Mouse (Mus musculus) hindbrain, postnatal 0 days (tissue): Measurements from ENCODE around the gene Guca1a. TPM values are rescaled to one million over a fixed set of nuclear protein-coding genes. Genes with fewer than 3 reads are reported as not detected.
"Not testable (repeated sequence)": the region's sequence is repeated elsewhere in the genome, so short reads cannot be mapped to it uniquely, and the experiment has no call there.

Source experiments
- ATAC-seq: fragments of 200-750 bp; cut with Nextera tagmentation; 2 replicates; pipeline ENCODE4 v1.8.0; 2017; ENCODE audit warnings: mild to moderate bottlenecking, moderate TSS enrichment, moderate library complexity
- DNase-seq: peaks from one replicate; pipeline ENCODE4 v3.0.0-alpha.2; 2015; ENCODE audit warnings: low spot score
- H3K27ac ChIP-seq: fragments of 300-500 bp; sonication (generic); 2 replicates; pipeline ENCODE4 v1.5.1; 2014; ENCODE audit warnings: mild to moderate bottlenecking
- H3K27me3 ChIP-seq: fragments of 300-500 bp; sonication (generic); 2 replicates; pipeline ENCODE4 v1.6.1; 2014; ENCODE audit warnings: low read length, mixed read lengths; ENCODE audit not compliant: insufficient read depth
- H3K36me3 ChIP-seq: fragments of 300-500 bp; sonication (generic); 2 replicates; pipeline ENCODE4 v1.6.1; 2014; ENCODE audit warnings: low read length, mixed read lengths; ENCODE audit not compliant: insufficient read depth
- H3K4me1 ChIP-seq: fragments of 300-500 bp; sonication (generic); 2 replicates; pipeline ENCODE4 v1.6.1; 2014; ENCODE audit warnings: antibody characterized with exemption, low read length, mixed read lengths; ENCODE audit not compliant: insufficient read depth
- H3K4me2 ChIP-seq: fragments of 300-500 bp; sonication (generic); 2 replicates; pipeline ENCODE4 v1.6.1; 2014; ENCODE audit warnings: low read depth, mild to moderate bottlenecking, low read length, moderate library complexity, mixed read lengths
- H3K4me3 ChIP-seq: fragments of 300-500 bp; sonication (generic); 2 replicates; pipeline ENCODE4 v1.5.1; 2014; ENCODE audit warnings: low read length
- H3K9ac ChIP-seq: fragments of 300-500 bp; sonication (generic); replicated peaks from 2 replicates; pipeline ENCODE4 v1.6.1; 2014; ENCODE audit warnings: mild to moderate bottlenecking, low read length, moderate library complexity, mixed read lengths
- H3K9me3 ChIP-seq: fragments of 300-500 bp; sonication (generic); 2 replicates; pipeline ENCODE4 v1.6.1; 2016; ENCODE audit warnings: low read length, mixed read lengths
- CTCF ChIP-seq: IDR thresholded peaks from 2 replicates; pipeline ENCODE4 v1.5.1; 2016; ENCODE audit warnings: antibody characterized with exemption, control low read depth, low read depth
- WGBS: fragments of 180-500 bp; shearing (Covaris S2); extraction: QIAGEN DNeasy Blood & Tissue Kit; methylation state at CpG from one replicate; pipeline ENCODE4 v1.1.7; 2014; 5-methylcytosine and 5-hydroxymethylcytosine counted together
- polyA plus RNA-seq: library from polyadenylated mRNA; unstranded; fragments of >200 nt; fragmentation: Nextera tagmentation; extraction: Ambion mirVana; gene quantifications from 2 replicates; pipeline ENCODE4 v1.2.1, GENCODE M21; 2015
- total RNA-seq: library from RNA; depleted of rRNA; stranded (reverse); fragments of >200 nt; gene quantifications from 2 replicates; pipeline ENCODE4 v1.2.3, GENCODE M21; 2014

Guca1a gene
- total and polyA plus RNA-seq, 2 experiments from 2014 or later: 0.78 to 1.4 TPM

DNA sequence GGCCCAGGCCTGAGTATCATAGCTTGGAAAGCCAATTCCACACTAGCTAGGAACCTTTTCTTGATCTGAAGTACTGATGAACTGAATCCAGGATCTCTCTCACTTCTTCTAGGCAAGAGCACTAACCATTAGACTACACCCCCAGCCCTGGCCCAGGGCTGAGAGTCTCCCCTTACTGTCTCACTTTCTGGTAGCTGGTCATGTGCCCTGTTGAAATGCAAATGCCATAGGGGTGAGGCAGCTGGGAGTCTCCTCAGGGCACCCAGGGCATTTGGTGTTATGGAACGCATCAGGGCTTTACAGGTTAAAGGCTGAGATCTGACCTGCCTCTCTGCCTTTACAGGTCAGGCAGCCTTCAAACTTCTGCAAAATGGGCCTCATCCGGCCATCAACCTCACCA, 19.8 kb upstream of the Guca1a start:
- ATAC-seq (no peak), DNase-seq (no peak)
- H3K27ac ChIP-seq: no peak overlapping the region
- TF ChIP-seq CTCF: no peak
- no peak overlapping the region for H3K4me3 ChIP-seq
- H3K27me3 ChIP-seq: no peaks in the 10 kb centered on the region
- no peak overlapping the region for H3K4me2 ChIP-seq
- no peaks in the 10 kb centered on the region for H3K9me3 ChIP-seq
- H3K36me3 ChIP-seq: no peaks in the 10 kb centered on the region
- no peak overlapping the region for H3K9ac ChIP-seq
- H3K4me1 ChIP-seq: no peaks in the 10 kb centered on the region
- whole genome bisulfite sequencing: 71% methylated on average over 2 of the region's 2 CpGs

- H3K36me3 ChIP-seq, H3K9me3 ChIP-seq, H3K4me1 ChIP-seq, H3K9ac ChIP-seq, H3K27ac ChIP-seq: not testable (repeated sequence)
- peak; percentile 73 for ATAC-seq
- Histone ChIP-seq H3K4me2 (peak overlapping the region; percentile 52), H3K27me3 (peaks cover 12% of the 10 kb centered on the region), H3K4me3 (peak overlapping the region; percentile 30)
- WGBS: 4% methylated on average over 74 of the region's 74 CpGs
- peak; percentile 31 for DNase-seq
Measured at GRCm38 (mm10) chr17:47409897-47410861, 9.8 kb upstream of the Guca1a start.

- Histone ChIP-seq H3K27ac (no peak overlapping the region), H3K36me3 (no peaks in the 10 kb centered on the region), H3K9ac (no peak overlapping the region), H3K4me2 (no peak overlapping the region), H3K4me1 (no peaks in the 10 kb centered on the region), H3K9me3 (no peaks in the 10 kb centered on the region), H3K27me3 (peaks cover 12% of the 10 kb centered on the region), H3K4me3 (no peak overlapping the region)
- peak; percentile 75 for TF ChIP-seq CTCF
- ATAC-seq: peak; percentile 41; the same call in 1 of the 2 replicates
- peak; percentile 67 for DNase-seq
- 23% methylated on average over 8 of the region's 8 CpGs for WGBS
Measured at GRCm38 (mm10) chr17:47408558-47408898, 8.1 kb upstream of the Guca1a start.

DNA sequence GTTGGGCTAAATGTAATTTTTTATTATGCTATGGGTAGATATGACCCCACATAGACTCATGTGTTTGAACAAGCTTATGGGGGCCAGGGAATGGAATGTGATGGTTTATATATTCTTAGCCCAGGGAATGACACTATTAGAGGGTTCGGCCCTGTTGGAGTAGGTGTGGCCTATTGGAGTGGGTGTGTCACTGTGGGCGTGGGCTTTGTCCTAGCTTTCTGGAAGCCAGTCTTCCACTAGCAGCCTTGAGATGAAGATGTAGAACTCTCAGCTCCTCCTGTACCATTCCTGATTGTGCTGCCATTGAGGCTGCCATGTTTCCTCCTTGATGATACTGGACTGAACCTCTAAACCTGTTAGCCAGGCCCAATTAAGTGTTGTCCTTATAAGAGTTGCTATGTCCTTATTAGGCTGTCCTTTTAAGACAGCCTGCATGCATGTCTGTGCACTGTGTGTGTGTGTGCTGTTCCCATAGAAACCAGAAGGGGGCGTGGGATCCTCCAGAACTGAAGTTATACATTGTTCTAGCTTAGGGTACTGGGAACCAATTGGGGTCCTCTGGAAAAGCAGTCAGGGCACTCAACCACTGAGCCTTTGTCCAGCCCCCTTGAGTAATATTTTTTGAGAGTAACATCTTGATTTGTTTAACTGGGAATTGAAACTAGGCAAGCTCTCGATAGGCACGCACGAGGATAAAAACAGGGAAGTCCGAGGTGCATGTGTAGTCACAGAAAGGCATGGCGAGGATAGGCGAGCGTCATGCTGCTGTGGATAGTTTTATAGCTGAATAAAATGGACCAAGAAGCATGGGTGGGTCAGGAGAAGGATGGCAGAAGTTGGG, 7.6 kb upstream of the Guca1a start:
- Histone ChIP-seq H3K36me3 (no peaks in the 10 kb centered on the region), H3K4me3 (no peak overlapping the region), H3K4me2 (no peak overlapping the region), H3K27me3 (peaks cover 12% of the 10 kb centered on the region), H3K9me3 (no peaks in the 10 kb centered on the region), H3K27ac (no peak overlapping the region), H3K9ac (no peak overlapping the region), H3K4me1 (no peaks in the 10 kb centered on the region)
- WGBS: 65% methylated on average over 10 of the region's 10 CpGs
- no peak for DNase-seq
- TF ChIP-seq CTCF: no peak; the same call in 1 of the 2 replicates
- no peak for ATAC-seq

GRCm38 (mm10) chr17:47399091-47399490, 1.3 kb downstream of the Guca1a start:
- no peak for DNase-seq
- Histone ChIP-seq H3K4me2 (no peak overlapping the region), H3K27me3 (no peaks in the 10 kb centered on the region), H3K4me3 (no peak overlapping the region), H3K9ac (no peak overlapping the region), H3K27ac (no peak overlapping the region), H3K9me3 (no peaks in the 10 kb centered on the region), H3K4me1 (peaks cover 9% of the 10 kb centered on the region; the same call in 1 of the 2 replicates), H3K36me3 (no peaks in the 10 kb centered on the region)
- TF ChIP-seq CTCF: no peak
- 89% methylated on average over 8 of the region's 8 CpGs for WGBS
- no peak for ATAC-seq

DNA sequence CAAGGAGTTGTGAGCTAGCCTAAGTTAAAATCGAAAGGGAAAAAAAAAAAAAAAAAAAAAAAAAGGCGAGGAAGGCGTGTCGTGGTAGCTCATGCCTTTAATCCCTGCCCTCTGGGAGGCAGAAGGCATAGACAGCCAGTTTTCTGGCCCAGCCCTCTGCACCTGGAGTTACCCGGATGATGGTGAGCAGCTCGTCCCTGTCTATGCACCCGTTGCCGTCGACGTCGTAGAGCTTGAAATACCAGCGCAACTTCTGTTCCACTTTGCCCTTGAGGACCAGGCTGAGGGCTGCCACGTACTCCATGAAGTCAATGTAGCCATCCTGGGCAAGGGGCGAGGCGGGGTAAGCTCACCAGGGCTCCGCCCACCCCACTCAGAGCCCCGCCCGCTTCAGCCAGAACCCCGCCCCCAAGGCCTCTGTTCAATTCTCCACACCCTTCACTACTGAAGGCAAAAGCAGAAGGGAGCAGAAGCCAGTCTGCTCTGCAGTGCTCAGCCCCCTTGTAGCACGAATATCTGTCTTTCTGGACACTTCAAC, 4.9 kb downstream of the Guca1a start:
- H3K9ac ChIP-seq: no peak overlapping the region; the same call in 1 of the 2 replicates

More for the DNA sequence above, 4.9 kb downstream of the Guca1a start:
- H3K4me3 ChIP-seq: peak overlapping the region; percentile 24
- H3K36me3 ChIP-seq: no peaks in the 10 kb centered on the region
- no peak overlapping the region for H3K27ac ChIP-seq
- WGBS: 2% methylated on average over 20 of the region's 20 CpGs
- no peaks in the 10 kb centered on the region for H3K9me3 ChIP-seq
- no peak for TF ChIP-seq CTCF
- peak; percentile 32 for DNase-seq
- peak overlapping the region; percentile 47 for H3K4me2 ChIP-seq
- peak; percentile 76; the same call in 1 of the 2 replicates for ATAC-seq
- no peaks in the 10 kb centered on the region for H3K27me3 ChIP-seq
- H3K4me1 ChIP-seq: peaks cover 9% of the 10 kb centered on the region; the same call in 1 of the 2 replicates
